Mouse (Mus musculus) ES-CJ7 (cell line): ENCODE data around the gene Esrrg.
A peak's percentile ranks its signal among the peaks of the same experiment; 100 is the strongest.

ENCODE experiments used
- DNase-seq: peaks from one replicate; pipeline ENCODE4 v3.0.0; 2011; ENCODE audit warnings: low read depth, low spot score

Esrrg gene

DNA sequence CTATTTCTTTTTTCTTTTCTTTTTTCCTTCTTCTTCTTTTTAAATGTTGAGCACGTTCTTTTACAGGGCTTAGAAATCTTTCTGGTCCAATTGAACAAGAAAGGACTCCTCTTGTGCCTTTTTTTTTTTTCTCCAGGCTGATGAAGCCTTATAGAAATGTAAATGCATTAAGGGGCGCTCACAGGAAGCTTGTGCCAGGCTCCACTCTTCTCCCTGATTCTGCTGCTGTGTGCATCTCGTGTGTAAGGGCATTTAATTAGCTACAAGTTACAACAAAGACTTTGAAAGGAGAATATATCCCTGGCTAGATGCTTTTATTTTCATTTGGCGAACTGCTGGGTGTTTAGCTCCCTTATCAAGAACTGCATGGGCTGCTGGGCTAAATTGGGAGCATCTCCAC lies 374.6 kb downstream of the Esrrg start:
- peak; percentile 11 for DNase-seq

DNA sequence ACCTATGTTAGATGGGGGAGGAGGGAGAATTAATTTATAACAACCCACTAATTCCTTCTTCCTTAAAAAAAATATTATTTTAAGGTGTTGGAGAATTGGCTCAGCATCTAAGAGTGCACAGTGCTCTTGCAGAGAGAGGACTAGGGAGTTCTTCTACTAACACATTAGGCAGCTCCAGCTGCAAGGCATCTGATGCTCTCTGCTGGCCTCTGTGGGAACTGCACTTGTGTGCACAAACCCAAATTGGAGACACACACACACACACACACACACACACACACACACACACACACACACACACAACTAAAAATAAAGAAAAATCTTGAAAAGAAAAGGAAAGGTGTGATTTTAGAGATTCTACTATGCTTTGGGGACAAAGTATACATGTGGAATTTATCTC lies 381.6 kb downstream of the Esrrg start:
- peak; percentile 49 for DNase-seq

DNA sequence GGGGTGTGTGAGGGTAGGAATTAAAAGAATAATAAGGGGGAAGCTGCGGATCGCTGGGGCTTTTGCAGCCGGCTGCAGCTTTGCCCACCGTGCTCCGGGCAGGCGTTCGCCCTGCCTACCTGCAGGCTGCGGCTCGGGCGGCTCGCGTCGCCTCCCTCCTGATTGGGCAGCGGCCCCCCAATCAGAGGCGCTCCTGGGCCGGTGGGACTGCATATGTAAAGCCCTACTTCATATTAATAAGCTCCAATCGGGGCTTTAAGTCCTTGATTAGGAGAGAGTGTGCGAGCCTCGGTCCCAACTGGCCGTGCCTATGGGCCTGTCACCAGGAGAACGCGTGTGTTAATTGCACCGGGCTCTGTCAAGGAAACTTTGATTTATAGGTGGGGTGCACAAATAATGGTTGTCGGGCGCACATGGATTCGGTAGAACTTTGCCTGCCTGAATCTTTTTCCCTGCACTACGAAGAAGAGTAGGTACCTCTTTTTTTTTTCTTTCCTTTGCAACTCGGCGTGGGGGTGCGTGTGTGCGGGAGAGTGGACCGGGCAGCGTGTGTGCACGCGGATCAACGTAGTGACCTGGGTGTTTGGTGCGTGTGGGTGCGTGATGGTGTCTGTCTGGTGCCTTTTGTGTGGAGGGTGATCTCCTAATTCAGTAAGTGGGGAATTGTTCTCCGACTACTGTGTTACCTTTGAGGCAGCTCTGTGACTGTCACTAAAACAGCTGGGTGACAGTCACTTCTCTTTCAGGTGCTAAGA lies 389.2 kb downstream of the Esrrg start:
- DNase-seq: peak; percentile 56

GRCm38 (mm10) chr1:187999121-187999520 lies 390.5 kb downstream of the Esrrg start:
- no peak for DNase-seq

DNA sequence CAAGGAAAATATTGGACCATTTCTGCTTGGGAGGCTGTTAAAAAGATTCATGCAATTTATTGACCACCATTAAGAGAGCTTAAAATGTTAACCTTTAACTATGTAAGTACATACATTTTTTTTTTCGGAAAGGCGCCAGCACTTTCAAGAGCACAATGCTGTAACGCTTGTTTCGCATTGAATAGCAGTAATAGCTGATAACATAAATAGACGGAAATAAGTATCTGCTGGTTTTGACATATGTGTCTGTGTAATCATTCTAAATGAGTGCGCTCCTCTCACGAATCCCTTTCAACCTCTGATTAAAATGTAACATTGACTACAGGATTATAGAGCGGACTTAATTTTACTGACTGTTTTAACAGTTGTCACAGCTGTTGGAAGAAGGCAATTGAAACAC lies 391.6 kb downstream of the Esrrg start:
- no peak for DNase-seq

GRCm38 (mm10) chr1:188006820-188007491 lies 398.4 kb downstream of the Esrrg start:
- no peak for DNase-seq

GRCm38 (mm10) chr1:188008476-188008875 lies 399.9 kb downstream of the Esrrg start:
- no peak for DNase-seq

DNA sequence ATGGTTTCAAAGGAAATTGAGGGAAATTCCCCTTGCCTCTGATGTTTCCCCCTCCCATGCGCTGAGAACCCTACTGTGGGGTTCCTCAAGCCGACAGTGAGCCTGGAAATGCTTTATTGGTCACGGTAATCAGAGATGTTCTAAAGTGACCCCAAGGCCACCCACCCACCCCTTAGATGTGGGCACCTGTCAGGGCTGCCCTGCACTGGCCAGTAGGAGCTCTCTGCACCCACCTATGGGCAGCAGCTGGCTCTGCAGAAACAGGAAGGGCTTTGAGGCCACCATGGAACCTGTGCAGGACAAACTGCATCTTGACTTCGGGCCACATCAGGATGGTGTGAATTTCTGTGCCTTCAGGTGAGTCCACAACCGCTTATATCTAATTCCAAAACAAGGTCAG lies 401.3 kb downstream of the Esrrg start:
- DNase-seq: no peak

GRCm38 (mm10) chr1:188010860-188011259 lies 402.3 kb downstream of the Esrrg start:
- no peak for DNase-seq

DNA sequence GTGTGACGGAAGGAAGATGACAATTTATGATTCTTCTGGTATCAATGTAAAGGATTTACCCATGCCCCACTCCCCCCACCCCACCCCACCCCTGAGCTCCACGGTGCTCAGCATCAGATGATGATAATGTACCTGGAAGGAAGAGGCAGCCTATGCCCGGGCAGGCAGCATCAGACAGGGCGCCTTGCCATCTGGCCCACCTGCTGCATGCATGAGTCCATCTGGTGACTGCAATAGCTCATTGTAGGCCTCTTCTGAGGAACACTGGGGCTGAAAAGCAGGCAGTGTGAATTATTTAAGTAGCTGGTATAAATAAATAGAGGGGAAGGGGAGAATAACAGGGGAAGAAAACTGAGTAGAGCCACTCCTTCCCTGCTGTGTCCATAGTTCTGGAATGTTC lies 405.8 kb downstream of the Esrrg start:
- no peak for DNase-seq

- DNase-seq: peak; percentile 11
Observed at GRCm38 (mm10) chr1:188017956-188018862, 409.6 kb downstream of the Esrrg start.

DNA sequence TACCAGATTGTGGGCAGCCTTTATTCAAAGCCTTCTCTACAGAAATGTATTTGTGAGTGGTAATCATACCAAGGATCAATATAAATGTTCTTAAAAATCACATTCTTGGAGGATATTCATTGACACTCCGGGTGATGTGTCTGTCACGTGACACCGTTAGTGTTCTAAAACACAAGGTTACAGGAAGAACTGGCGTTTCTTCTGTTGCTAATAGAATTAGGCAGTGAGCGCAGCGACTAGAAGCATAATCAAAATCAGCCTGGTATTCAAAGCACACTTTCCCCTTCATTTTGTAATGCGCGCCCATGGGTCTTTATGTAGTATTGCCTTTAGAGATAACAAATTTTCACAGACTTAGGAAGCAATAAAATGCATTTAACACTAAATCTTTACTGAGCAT lies 420.6 kb downstream of the Esrrg start:
- DNase-seq: no peak

- no peak for DNase-seq
Observed at GRCm38 (mm10) chr1:188030116-188030515, 421.5 kb downstream of the Esrrg start.

GRCm38 (mm10) chr1:188031276-188031675 lies 422.7 kb downstream of the Esrrg start:
- DNase-seq: peak; percentile 30

DNA sequence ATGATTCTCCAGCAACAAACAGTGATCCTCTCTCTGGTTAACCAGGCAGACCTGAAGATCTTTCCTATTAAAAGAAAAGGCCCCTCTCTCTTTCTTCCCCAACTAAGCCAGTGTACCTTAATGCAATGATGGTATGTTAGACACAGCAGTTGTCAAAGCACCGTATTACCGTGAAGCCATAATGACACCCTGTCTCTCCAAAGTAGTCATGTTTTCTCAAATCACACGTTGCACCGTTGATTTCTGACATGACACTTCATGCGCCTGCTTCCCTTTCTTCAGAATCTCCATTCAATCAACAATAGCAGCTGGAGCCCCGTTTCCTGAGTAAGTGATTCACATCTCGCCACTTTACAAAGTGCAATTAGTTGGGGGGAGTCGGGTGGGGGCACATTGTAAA lies 427.4 kb downstream of the Esrrg start:
- no peak for DNase-seq

DNA sequence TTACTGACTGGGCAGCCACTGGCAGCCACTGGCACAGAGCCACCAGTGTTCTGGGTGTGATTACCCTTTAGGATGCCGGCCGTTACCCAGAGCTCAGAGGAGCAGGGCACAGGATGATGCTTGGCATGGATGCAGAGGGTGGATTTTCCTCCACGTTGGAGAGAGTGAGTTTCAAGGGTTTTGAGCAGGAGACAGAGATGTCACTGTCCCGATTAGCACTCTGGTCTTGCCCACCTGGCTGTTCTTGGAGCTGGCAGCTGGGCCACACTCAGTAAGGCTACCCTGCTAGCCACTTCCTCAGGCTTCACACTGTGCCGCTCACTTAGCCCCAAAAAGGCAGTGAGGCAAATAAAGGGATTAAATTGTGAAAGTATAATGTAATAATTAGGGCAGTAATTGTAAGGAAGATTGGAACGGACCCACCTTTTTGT lies 438.1 kb downstream of the Esrrg start:
- DNase-seq: no peak

GRCm38 (mm10) chr1:188047148-188047547 lies 438.6 kb downstream of the Esrrg start:
- DNase-seq: no peak

GRCm38 (mm10) chr1:188055888-188056287 lies 447.3 kb downstream of the Esrrg start:
- DNase-seq: no peak

GRCm38 (mm10) chr1:188057892-188058291 lies 449.3 kb downstream of the Esrrg start:
- no peak for DNase-seq

- DNase-seq: no peak
Observed at GRCm38 (mm10) chr1:188059006-188059405, 450.4 kb downstream of the Esrrg start.

DNA sequence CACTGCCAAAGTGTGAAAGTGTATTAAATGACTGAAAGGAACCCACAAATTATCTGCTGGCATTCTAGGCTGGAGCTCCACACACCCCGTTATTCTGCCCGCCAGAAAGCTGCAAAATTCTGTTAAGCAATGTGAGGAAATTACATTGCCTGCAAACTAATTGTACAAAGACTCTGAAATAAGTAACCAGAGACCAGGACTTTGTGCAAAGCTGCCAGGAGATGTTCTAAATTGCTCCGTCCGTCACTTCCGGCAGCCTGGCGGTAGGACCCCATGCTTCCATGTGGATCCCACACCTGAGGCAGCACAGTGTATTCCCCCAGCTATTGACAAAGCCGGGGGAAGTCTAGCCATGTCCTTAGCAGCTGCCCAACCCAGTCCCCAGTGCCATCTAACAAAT lies 451.9 kb downstream of the Esrrg start:
- DNase-seq: no peak

- no peak for DNase-seq
Observed at GRCm38 (mm10) chr1:188068833-188069232, 460.2 kb downstream of the Esrrg start.
